10 mouse cellular contexts compared by ENCODE assay signal in the genomic region with DNA sequence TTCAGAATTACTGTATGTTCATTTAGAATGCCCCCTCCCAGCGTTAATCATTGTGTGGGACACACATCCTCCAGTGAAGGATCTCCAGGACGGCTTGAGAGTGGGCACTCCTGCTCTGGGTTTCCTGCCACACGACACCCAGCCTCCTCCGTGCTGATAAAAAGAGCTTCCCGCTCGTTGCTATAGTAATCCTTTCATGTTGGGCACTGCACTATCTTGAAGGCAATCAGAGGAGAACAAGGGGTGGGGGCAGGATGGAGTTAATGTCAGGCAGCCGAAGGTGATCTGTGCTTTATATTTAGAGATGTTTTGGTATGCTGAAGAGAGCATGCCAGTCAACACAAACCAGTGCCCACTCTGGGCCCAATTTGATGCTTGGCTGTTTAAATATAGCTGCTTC.
DNase-seq lines count a peak whose midpoint lies in the region; ATAC-seq lines count a peak whose summit lies in the region.
"Had no signal": no experiment of that assay in that cellular context is flagged by ENCODE, and none has a peak within 500 bp of the region (broad histone marks: within the 10 kb centered on the region; RNA-seq: fewer than 3 reads in every experiment).

No protein-coding gene starts in this region.

- H3K4me1 ChIP-seq in hindbrain, embryonic 10.5 days (replicated peaks): peaks cover 39% of the 10 kb centered on the region
- H3K4me1 ChIP-seq in midbrain, embryonic 13.5 days (replicated peaks): peaks cover 55% of the 10 kb centered on the region

- H3K9ac ChIP-seq in midbrain, embryonic 13.5 days (replicated peaks): 0 out of 2 replicates have a peak overlapping the region, but pooled peaks have one; percentile 23
- H3K9ac ChIP-seq: lung, embryonic 15.5 days had no signal

- peak overlapping the region; percentile 57; the same call in 1 of the 2 replicates for H3K27ac ChIP-seq in hindbrain, embryonic 10.5 days
- peak overlapping the region; percentile 78 for H3K27ac ChIP-seq in midbrain, embryonic 13.5 days
- H3K27ac ChIP-seq: lung, embryonic 15.5 days; stomach, postnatal 0 days had no signal

- H3K4me2 ChIP-seq in midbrain, embryonic 13.5 days (replicated peaks): peak overlapping the region; percentile 25; the same call in 1 of the 2 replicates
- H3K4me2 ChIP-seq: lung, embryonic 15.5 days had no signal

- no peaks in the 10 kb centered on the region for H3K27me3 ChIP-seq in hindbrain, embryonic 10.5 days (ENCODE audit: insufficient read depth, poor library complexity, severe bottlenecking)
- no peaks in the 10 kb centered on the region for H3K27me3 ChIP-seq in midbrain, embryonic 13.5 days
- H3K27me3 ChIP-seq: lung, embryonic 15.5 days had no signal

- no peak overlapping the region for H3K4me3 ChIP-seq in hindbrain, embryonic 10.5 days
- H3K4me3 ChIP-seq in midbrain, embryonic 13.5 days (replicated peaks): no peak overlapping the region
- H3K4me3 ChIP-seq: lung, embryonic 15.5 days had no signal

- 0 out of 2 replicates have a peak, but pooled peaks cover 3% of the 10 kb centered on the region for H3K36me3 ChIP-seq in hindbrain, embryonic 10.5 days
- H3K36me3 ChIP-seq in midbrain, embryonic 13.5 days: no peaks in the 10 kb centered on the region
- H3K36me3 ChIP-seq: lung, embryonic 15.5 days had no signal

- H3K9me3 ChIP-seq in hindbrain, embryonic 10.5 days: no peaks in the 10 kb centered on the region
- no peaks in the 10 kb centered on the region for H3K9me3 ChIP-seq in midbrain, embryonic 13.5 days
- H3K9me3 ChIP-seq: lung, embryonic 15.5 days had no signal

- DNase-seq in thymus, postnatal 4 days: peak; percentile 21
- no peak for DNase-seq in thymus, postnatal 10 days (ENCODE audit: low spot score in 2 of 2)
- DNase-seq in hindbrain, embryonic 10.5 days (ENCODE audit: low spot score): no peak
- no peak for DNase-seq in heart, postnatal 4 days
- no peak for DNase-seq in layer of hippocampus, adult 11-12 months (ENCODE audit: low spot score)
- DNase-seq: heart, postnatal 10 days had no signal

- peak; percentile 88 for ATAC-seq in midbrain, embryonic 13.5 days
- ATAC-seq in granulocyte monocyte progenitor cell, adult 5-6 weeks (replicated peaks; ENCODE audit: poor library complexity, severe bottlenecking): no peak

- WGBS in hindbrain, embryonic 10.5 days: 10% methylated on average over 7 of the region's 7 CpGs
- WGBS in midbrain, embryonic 13.5 days: 6% methylated on average over 7 of the region's 7 CpGs
